Mouse (Mus musculus): ENCODE results near the gene Tnrc6c.

DNA sequence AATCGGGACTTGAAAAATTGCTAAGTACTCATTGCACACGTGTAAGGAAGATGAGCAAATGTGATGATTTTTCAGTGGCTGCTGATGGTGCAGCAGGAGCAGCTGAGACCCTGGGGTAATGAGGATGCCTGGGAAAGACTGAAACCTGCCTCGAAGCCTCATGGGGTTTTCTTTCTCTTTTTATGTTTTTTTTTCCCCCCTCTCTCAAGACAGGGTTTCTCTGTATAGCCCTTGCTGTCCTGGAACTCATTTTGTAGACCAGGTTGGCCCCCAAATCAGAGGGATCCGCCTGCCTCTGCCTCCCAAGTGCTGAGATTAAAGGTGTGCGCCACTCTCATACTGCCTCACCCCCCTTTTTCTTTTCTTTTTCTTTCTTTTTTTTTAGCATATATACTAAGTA is 13.1 kb downstream of the Tnrc6c start:
- TF ChIP-seq CTCF (IDR thresholded peaks at IDR 0.05) (no peak), POLR2A (IDR thresholded peaks at IDR 0.05; ENCODE audit: insufficient read depth, low read depth, low read length) (no peak)

Measured in heart, adult 2 months (tissue).